Mouse (Mus musculus) heart, postnatal 4 days (tissue): ENCODE measurements around the gene Dnal4. TPM values are rescaled to one million over a fixed set of nuclear protein-coding genes. Genes with fewer than 3 reads are reported as not detected.
A peak's percentile ranks its signal among the peaks of the same experiment; 100 is the strongest.

ENCODE experiments used
- DNase-seq: peaks from one replicate; pipeline ENCODE4 v3.0.0; 2021
- total RNA-seq, 2 experiments: library from RNA; stranded (reverse); gene quantifications; 2 replicates each; pipeline ENCODE4 v1.2.3; 2021

Gene Dnal4
- total RNA-seq, 2 experiments from 2014 or later = 22.3 to 25.1 TPM

DNA sequence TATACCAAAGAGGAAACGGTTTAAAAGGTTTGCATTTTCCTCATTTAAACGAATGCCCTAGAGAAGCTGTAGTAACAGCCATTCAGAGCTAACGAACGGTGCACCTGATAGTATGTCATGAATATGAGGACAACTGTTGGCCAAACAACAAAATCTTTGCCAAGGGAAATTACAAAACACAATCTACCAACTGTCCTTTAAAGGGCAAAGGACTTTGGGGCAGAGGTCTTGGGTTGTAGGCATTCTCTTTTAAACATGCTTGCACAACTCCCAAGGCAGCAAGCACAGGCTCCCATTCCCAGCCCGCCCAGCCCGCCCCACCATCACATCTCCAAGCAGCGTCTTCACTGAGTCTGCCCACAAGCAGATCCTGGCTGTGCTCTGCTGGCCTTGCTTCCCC lies 46.1 kb downstream of the Dnal4 start:
- no peak for DNase-seq

DNA sequence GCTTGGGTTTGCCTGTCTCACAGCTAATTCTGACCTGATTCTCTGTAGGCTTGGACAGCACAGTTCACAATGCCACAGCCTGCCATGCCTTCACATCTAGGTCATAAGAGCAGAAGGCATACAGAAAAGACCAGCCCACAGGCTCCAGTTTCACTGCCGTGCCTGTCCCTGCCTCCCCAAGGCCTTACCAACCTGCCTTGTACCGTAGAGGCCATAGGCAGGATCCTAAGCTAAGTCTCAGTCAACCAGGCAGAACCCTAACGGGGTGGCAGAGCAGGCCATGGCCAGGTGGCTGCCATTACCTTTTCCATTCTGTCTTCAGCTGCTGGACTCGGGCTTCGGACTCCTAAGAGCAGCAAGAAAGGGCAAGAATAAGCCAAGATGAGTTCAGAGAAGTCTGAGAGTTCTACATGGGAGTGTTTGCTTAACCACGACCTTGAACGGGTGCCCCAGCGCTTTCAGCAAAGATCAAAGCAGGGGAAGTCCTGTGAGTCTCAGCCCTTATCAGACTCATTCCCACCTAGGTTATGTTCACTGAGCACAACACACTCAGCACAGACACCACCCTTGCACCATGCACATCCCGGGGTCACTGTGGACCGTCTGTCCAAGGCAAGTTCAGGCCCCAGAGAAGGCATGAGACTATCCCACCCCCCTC lies 48.8 kb downstream of the Dnal4 start:
- DNase-seq = no peak

DNA sequence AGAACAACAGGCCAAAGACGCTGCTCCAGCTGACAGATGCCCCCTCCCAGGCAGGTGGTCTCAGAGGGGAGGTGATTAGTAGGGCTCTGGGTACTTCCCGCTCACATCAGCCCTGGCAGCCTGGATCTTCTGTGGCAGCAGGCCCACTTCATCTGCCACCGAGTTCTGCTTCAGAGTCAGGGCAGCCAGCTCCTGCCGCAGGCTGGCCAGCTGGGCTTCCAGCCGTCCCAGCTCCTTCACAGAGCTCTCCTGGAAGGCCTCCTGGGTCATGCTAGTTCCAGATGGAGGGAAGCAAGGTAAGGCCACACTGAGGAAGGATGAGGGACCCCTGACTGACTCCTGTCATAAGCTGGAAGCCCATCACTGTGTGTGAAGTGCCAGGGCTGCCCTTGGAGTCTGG lies 49.3 kb downstream of the Dnal4 start:
- DNase-seq = no peak

- DNase-seq = no peak
These were observed 49.8 kb downstream of the Dnal4 start for GRCm38 (mm10) chr15:79727840-79728239.

DNA sequence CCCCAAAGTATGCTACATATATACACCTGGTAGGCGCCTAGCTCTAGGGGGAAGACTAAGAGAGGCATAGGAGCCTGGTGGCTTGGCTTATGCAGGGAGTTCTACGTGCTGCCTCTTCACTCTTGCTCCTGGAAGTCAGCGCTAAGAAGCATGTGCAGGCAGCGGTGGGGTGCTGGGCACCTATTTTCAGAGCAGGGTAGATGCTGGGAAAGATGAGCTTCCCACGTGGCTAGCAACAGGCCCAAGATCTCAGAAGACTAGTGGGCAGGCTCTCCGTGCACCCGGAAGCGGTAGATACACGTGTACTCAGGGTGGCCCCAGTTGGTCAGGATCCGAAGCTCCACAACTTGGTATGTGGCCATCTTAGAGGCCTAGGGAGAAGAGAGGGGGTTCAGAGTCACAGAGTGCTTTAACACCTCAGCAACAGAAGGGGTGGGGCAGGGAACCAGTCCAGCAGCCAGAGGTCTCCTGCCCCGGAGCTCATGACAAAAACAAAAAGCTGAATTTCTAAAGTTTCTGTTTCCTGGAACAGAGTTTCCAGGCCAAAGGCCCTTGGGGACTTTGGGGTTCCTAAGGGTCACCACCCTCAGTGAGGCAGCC lies 52.4 kb downstream of the Dnal4 start:
- DNase-seq = no peak

- DNase-seq = peak; percentile 62
These were observed 54.2 kb downstream of the Dnal4 start for GRCm38 (mm10) chr15:79723439-79723838.

GRCm38 (mm10) chr15:79720796-79721195 lies 56.9 kb downstream of the Dnal4 start:
- DNase-seq = no peak

GRCm38 (mm10) chr15:79720267-79720666 lies 57.4 kb downstream of the Dnal4 start:
- no peak for DNase-seq

DNA sequence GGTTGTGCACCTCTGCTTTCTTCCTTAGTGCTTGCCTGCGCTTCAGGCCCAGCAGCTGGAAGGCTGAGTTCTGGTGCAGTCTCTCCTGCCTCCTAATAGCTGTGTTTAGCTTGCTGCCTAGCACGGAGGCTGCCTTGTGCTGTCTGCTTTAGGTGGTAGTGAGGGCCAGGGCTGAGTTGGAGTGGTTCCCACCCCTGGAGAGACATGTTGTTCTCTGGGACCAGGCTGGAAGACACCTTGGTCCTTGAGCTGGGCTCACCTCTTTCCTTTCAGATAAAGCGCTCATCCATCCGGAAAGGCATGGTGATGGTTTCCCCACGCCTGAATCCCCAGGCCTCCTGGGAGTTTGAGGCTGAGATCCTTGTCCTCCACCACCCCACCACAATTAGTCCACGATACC lies 60.9 kb downstream of the Dnal4 start:
- no peak for DNase-seq

- no peak for DNase-seq
These were observed 62.0 kb downstream of the Dnal4 start for GRCm38 (mm10) chr15:79715646-79716045.

Other genes starting within 250 kb of the Dnal4 start
- gene Ddx17, start 231.1 kb downstream of the Dnal4 start, total RNA-seq = 100 to 1,000 TPM; 221 to 226 TPM
- gene Dmc1, start 172.7 kb downstream of the Dnal4 start, total RNA-seq = under 1 TPM; 0.31 to 0.86 TPM
- 1 to 10 TPM; 1.0 to 1.2 TPM for gene Fam227a, start 118.9 kb downstream of the Dnal4 start, total RNA-seq
- gene Cby1, start 118.7 kb downstream of the Dnal4 start, total RNA-seq = 10 to 100 TPM; 30.9 to 35.5 TPM
- 100 to 1,000 TPM; 150 to 159 TPM for gene Tomm22, start 107.0 kb downstream of the Dnal4 start, total RNA-seq
- 10 to 100 TPM; 29.8 to 32.5 TPM for gene Josd1, start 89.9 kb downstream of the Dnal4 start, total RNA-seq
- 10 to 100 TPM; 40.2 to 41.9 TPM for gene Gtpbp1, start 87.0 kb downstream of the Dnal4 start, total RNA-seq
- gene Sun2, start 35.3 kb downstream of the Dnal4 start, total RNA-seq = 10 to 100 TPM; 54.7 to 62.3 TPM
- 1 to 10 TPM; 5.8 to 6.0 TPM for gene Nptxr, start 26.9 kb upstream of the Dnal4 start, total RNA-seq
- gene Npcd, start 56.4 kb upstream of the Dnal4 start, total RNA-seq = 1 to 10 TPM; 1.3 to 1.5 TPM
- 10 to 100 TPM; 53.1 to 57.5 TPM for gene Cbx6, start 56.8 kb upstream of the Dnal4 start, total RNA-seq
- 10 to 100 TPM in 1 of 2 experiments, 1 to 10 TPM in 1; 8.7 to 10.1 TPM for gene Apobec3, start 113.8 kb upstream of the Dnal4 start, total RNA-seq
- 1 to 10 TPM; 1.7 to 2.0 TPM for gene Cbx7, start 193.3 kb upstream of the Dnal4 start, total RNA-seq
- 10 to 100 TPM; 46.4 to 50.7 TPM for gene Pdgfb, start 237.1 kb upstream of the Dnal4 start, total RNA-seq